Mouse (Mus musculus) bone marrow macrophage, adult 2 months (primary cell): ENCODE measurements at regions not wholly inside any gene's neighbourhood (a gene's known extent, or its start where the extent isn't known, plus 50 kb on each side); places are given as distances from the start of the nearest gene placed in this dataset.

Experiments used
- H3K27ac ChIP-seq: 2 replicates; pipeline ENCODE4 v1.5.1; 2012; ENCODE audit warnings: low read depth, low read length; ENCODE audit not compliant: insufficient read depth
- H3K4me1 ChIP-seq: 2 replicates; pipeline ENCODE4 v1.6.1; 2012; ENCODE audit warnings: low read length; ENCODE audit not compliant: control insufficient read depth, insufficient read depth
- H3K4me3 ChIP-seq: 2 replicates; pipeline ENCODE4 v1.5.1; 2012; ENCODE audit warnings: mild to moderate bottlenecking, low read length, moderate library complexity; ENCODE audit not compliant: insufficient read depth
- CTCF ChIP-seq: IDR thresholded peaks from 2 replicates; pipeline ENCODE4 v1.5.1; 2012; ENCODE audit warnings: low read depth, mild to moderate bottlenecking, low read length, moderate library complexity
- POLR2A ChIP-seq: IDR thresholded peaks from 2 replicates; pipeline ENCODE4 v1.6.1; 2012; ENCODE audit warnings: mild to moderate bottlenecking, low read depth, low read length, borderline replicate concordance

GRCm38 (mm10) chr16:86368449-86368848 is 466.8 kb upstream of the Adamts5 start:
- no peak overlapping the region for H3K27ac ChIP-seq
- no peaks in the 10 kb centered on the region for H3K4me1 ChIP-seq
- TF ChIP-seq CTCF = no peak
- no peak for TF ChIP-seq POLR2A
- H3K4me3 ChIP-seq = no peak overlapping the region

- H3K4me3 ChIP-seq = no peak overlapping the region
- TF ChIP-seq POLR2A = no peak
- no peak for TF ChIP-seq CTCF
- no peaks in the 10 kb centered on the region for H3K4me1 ChIP-seq
- no peak overlapping the region for H3K27ac ChIP-seq
Observed at GRCm38 (mm10) chr16:86366197-86366596, 464.6 kb upstream of the Adamts5 start.

- Histone ChIP-seq H3K27ac (no peak overlapping the region), H3K4me1 (no peaks in the 10 kb centered on the region), H3K4me3 (no peak overlapping the region)
- TF ChIP-seq CTCF (no peak), POLR2A (no peak)
Observed at GRCm38 (mm10) chr16:86361099-86361498, 459.5 kb upstream of the Adamts5 start.

- Histone ChIP-seq H3K4me1 (no peaks in the 10 kb centered on the region), H3K4me3 (no peak overlapping the region), H3K27ac (no peak overlapping the region)
- TF ChIP-seq POLR2A (no peak), CTCF (no peak)
Observed at GRCm38 (mm10) chr16:86355036-86355435, 453.4 kb upstream of the Adamts5 start.

- H3K4me1 ChIP-seq = 0 out of 2 replicates have a peak, but pooled peaks cover 2% of the 10 kb centered on the region
- H3K27ac ChIP-seq = no peak overlapping the region
- TF ChIP-seq POLR2A (no peak), CTCF (no peak)
- no peak overlapping the region for H3K4me3 ChIP-seq
Observed at GRCm38 (mm10) chr16:86347753-86348152, 446.1 kb upstream of the Adamts5 start.

- no peak overlapping the region for H3K27ac ChIP-seq
- H3K4me3 ChIP-seq = no peak overlapping the region
- 0 out of 2 replicates have a peak, but pooled peaks cover 2% of the 10 kb centered on the region for H3K4me1 ChIP-seq
- TF ChIP-seq POLR2A = no peak
- TF ChIP-seq CTCF = no peak
Observed at GRCm38 (mm10) chr16:86346916-86347315, 445.3 kb upstream of the Adamts5 start.

GRCm38 (mm10) chr16:86340311-86340710 is 438.7 kb upstream of the Adamts5 start:
- TF ChIP-seq CTCF (no peak), POLR2A (no peak)

DNA sequence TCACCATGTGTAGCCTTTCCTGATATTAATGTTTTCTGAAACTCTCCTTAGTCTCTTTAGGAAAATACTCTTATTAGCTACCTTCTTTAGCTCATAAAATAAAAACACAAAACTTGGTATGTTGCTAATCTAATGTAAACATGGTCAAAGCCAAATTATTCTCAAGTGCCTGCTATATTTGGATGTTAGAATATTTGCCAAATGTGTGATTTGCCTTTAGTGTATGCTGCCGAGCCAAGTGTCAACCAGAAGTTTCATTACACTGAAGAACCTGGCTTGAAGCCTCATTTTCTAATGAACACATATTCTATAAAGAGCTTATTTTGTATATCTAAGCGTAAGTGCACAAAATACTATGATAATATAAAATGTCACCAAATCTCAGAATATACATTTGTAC is 423.8 kb upstream of the Adamts5 start:
- Histone ChIP-seq H3K4me1 (no peaks in the 10 kb centered on the region), H3K4me3 (no peak overlapping the region), H3K27ac (no peak overlapping the region)
- no peak for TF ChIP-seq CTCF

More at GRCm38 (mm10) chr16:86340311-86340710, 438.7 kb upstream of the Adamts5 start:
- H3K27ac ChIP-seq = no peak overlapping the region
- H3K4me3 ChIP-seq = no peak overlapping the region
- H3K4me1 ChIP-seq = 0 out of 2 replicates have a peak, but pooled peaks cover 2% of the 10 kb centered on the region

GRCm38 (mm10) chr16:86318898-86319297 is 417.3 kb upstream of the Adamts5 start:
- Histone ChIP-seq H3K27ac (no peak overlapping the region), H3K4me1 (no peaks in the 10 kb centered on the region)
- TF ChIP-seq POLR2A (no peak), CTCF (no peak)

DNA sequence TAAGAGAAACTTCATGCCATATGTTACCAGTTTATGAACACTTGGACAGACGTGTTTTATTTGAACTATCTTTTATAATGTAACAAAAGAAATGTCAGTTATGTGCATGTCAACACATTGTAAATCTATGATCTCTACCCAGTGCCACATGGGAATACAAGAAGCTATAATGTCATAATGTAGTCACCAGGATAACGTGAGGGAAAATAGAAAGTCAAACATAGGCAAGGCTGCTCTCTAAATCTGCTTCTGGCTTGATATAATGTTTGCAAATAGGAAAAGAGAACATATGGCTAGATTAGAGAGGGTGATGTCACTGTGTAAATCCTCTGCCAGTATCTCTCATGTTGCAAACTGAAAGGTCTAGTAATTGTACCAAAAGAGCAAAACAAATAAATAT is 408.1 kb upstream of the Adamts5 start:
- TF ChIP-seq POLR2A (no peak), CTCF (no peak)
- no peak overlapping the region for H3K4me3 ChIP-seq
- no peaks in the 10 kb centered on the region for H3K4me1 ChIP-seq
- H3K27ac ChIP-seq = no peak overlapping the region

More at GRCm38 (mm10) chr16:86318898-86319297, 417.3 kb upstream of the Adamts5 start:
- H3K4me3 ChIP-seq = no peak overlapping the region

GRCm38 (mm10) chr16:86303869-86304268 is 402.2 kb upstream of the Adamts5 start:
- no peak for TF ChIP-seq POLR2A
- no peak for TF ChIP-seq CTCF
- Histone ChIP-seq H3K4me1 (no peaks in the 10 kb centered on the region), H3K4me3 (no peak overlapping the region), H3K27ac (no peak overlapping the region)
